ENCODE assay signal across 9 mouse cellular contexts in genomic region chr11:116827534-116828165, GRCm38 (mm10). TPM values are rescaled to one million over a fixed set of nuclear protein-coding genes. Genes with fewer than 3 reads are reported as not detected.
A peak's percentile ranks its signal among the peaks of the same experiment; 100 is the strongest.
DNase-seq lines count a peak whose midpoint lies in the region; ATAC-seq and TF ChIP-seq lines count a peak whose summit lies in the region.
"Had no signal": no experiment of that assay in that cellular context is flagged by ENCODE, and none has a peak within 500 bp of the region (broad histone marks: within the 10 kb centered on the region; RNA-seq: fewer than 3 reads in every experiment).

Gene Mxra7 (minus strand): TSS chr11:116828046.

- 2% methylated on average over 67 of the region's 71 CpGs for WGBS in heart, adult 2 months
- WGBS in kidney, adult 2 months, result 4% methylated on average over 71 of the region's 71 CpGs
- WGBS in liver, embryonic 11.5 days, result 1% methylated on average over 70 of the region's 71 CpGs

- H3K27ac ChIP-seq in left cerebral cortex, adult 2 months, result peak within 1 kb of the TSS; percentile 67
- H3K27ac ChIP-seq in heart, adult 2 months, result peak within 1 kb of the TSS; percentile 90
- H3K27ac ChIP-seq in kidney, adult 2 months (ENCODE audit: insufficient read depth, low read depth, low read length), result peak within 1 kb of the TSS; percentile 43; the same call in 1 of the 2 replicates
- H3K27ac ChIP-seq in liver, embryonic 11.5 days (ENCODE audit: low read depth, low read length), result no peak within 1 kb of the TSS

- no peaks in the 10 kb centered on the region for H3K36me3 ChIP-seq in heart, adult 2 months (ENCODE audit: control insufficient read depth, insufficient read depth, low read length)
- H3K36me3 ChIP-seq in kidney, adult 2 months (ENCODE audit: control insufficient read depth, insufficient read depth, low read length), result no peaks in the 10 kb centered on the region
- 0 out of 2 replicates have a peak, but pooled peaks cover 3% of the 10 kb centered on the region for H3K36me3 ChIP-seq in liver, embryonic 11.5 days (ENCODE audit: control insufficient read depth, insufficient read depth, low read length)

- peak; percentile 59 to 70 for DNase-seq in left cerebral cortex, adult 2 months (ENCODE audit: extremely low spot score in 1 of 2, low spot score in 2 of 2)
- no peak for DNase-seq in left cerebral cortex, adult 9 months (ENCODE audit: low spot score in 2 of 2)
- DNase-seq in embryo, embryonic 11 days, result peak; percentile 89
- peak; percentile 91 to 96 for DNase-seq in heart, adult 2 months
- peak; percentile 84 for DNase-seq in kidney, adult 2 months
- peak; percentile 75 for DNase-seq in liver, embryonic 11.5 days (ENCODE audit: low spot score)
- peak; percentile 47 for DNase-seq in naive thymus-derived CD4-positive, alpha-beta T cell, adult 2 months (ENCODE audit: low read depth)
- DNase-seq in testis, postnatal 10 days (ENCODE audit: low spot score), result peak; percentile 96

- peak within 1 kb of the TSS; percentile 95 for H3K4me2 ChIP-seq in liver, embryonic 11.5 days

- ATAC-seq in liver, embryonic 11.5 days (replicated peaks; ENCODE audit: low FRiP score), result peak; percentile 63

- peak within 1 kb of the TSS; percentile 93 for H3K9ac ChIP-seq in heart, adult 2 months (ENCODE audit: low read depth, low read length)
- peak within 1 kb of the TSS; percentile 73 for H3K9ac ChIP-seq in liver, embryonic 11.5 days (ENCODE audit: low read depth, low read length)

- no peak for TF ChIP-seq CTCF in left cerebral cortex, adult 2 months (IDR thresholded peaks at IDR 0.05)
- peak; percentile 37; the same call in 1 of the 2 replicates for TF ChIP-seq CTCF in heart, adult 2 months (IDR thresholded peaks at IDR 0.05)
- TF ChIP-seq CTCF in kidney, adult 2 months (conservative IDR thresholded peaks at IDR 0.05; ENCODE audit: insufficient read depth, insufficient read length, low read depth, low read length), result no peak

- TF ChIP-seq POLR2A in heart, adult 2 months (IDR thresholded peaks at IDR 0.05; ENCODE audit: insufficient read depth, low read depth, low read length), result peak; percentile 61; the same call in 1 of the 2 replicates
- no peak for TF ChIP-seq POLR2A in kidney, adult 2 months (IDR thresholded peaks at IDR 0.05; ENCODE audit: low read depth, low read length)

- 0 out of 2 replicates have a peak, but pooled peaks cover 2% of the 10 kb centered on the region for H3K79me2 ChIP-seq in heart, adult 2 months (replicated peaks; ENCODE audit: control insufficient read depth, insufficient read depth, low read length)

- no peaks in the 10 kb centered on the region for H3K9me3 ChIP-seq in liver, embryonic 11.5 days (ENCODE audit: control insufficient read depth, low read length)

- peak within 1 kb of the TSS; percentile 67 for H3K4me3 ChIP-seq in left cerebral cortex, adult 2 months
- peak within 1 kb of the TSS; percentile 87 for H3K4me3 ChIP-seq in heart, adult 2 months
- H3K4me3 ChIP-seq in kidney, adult 2 months (ENCODE audit: insufficient read depth, low read depth, low read length), result peak within 1 kb of the TSS; percentile 62
- H3K4me3 ChIP-seq in liver, embryonic 11.5 days (ENCODE audit: low read depth, low read length), result peak within 1 kb of the TSS; percentile 75

- H3K4me1 ChIP-seq in heart, adult 2 months (ENCODE audit: control insufficient read depth, insufficient read depth, low read length), result peaks cover 6% of the 10 kb centered on the region
- peaks cover 12% of the 10 kb centered on the region for H3K4me1 ChIP-seq in kidney, adult 2 months (ENCODE audit: control insufficient read depth, insufficient read depth, low read length)
- H3K4me1 ChIP-seq in liver, embryonic 11.5 days (replicated peaks; ENCODE audit: control insufficient read depth, insufficient read depth, low read length), result peaks cover 11% of the 10 kb centered on the region

- TF ChIP-seq EP300 in heart, adult 2 months (IDR thresholded peaks at IDR 0.05; ENCODE audit: insufficient read depth, low read depth, low read length), result 0 out of 2 replicates have a peak, but pooled peaks have one; percentile 17

- no peaks in the 10 kb centered on the region for H3K27me3 ChIP-seq in heart, adult 2 months (ENCODE audit: control insufficient read depth, insufficient read depth, low read length)
- no peaks in the 10 kb centered on the region for H3K27me3 ChIP-seq in kidney, adult 2 months (replicated peaks; ENCODE audit: control insufficient read depth, insufficient read depth, low read length)
- H3K27me3 ChIP-seq in liver, embryonic 11.5 days (replicated peaks; ENCODE audit: control insufficient read depth, insufficient read depth, low read length), result peaks cover 3% of the 10 kb centered on the region; the same call in 1 of the 2 replicates

- intact Hi-C loops in left cerebral cortex, adult 2 months (cut with DNase I), result no loop called here
- intact Hi-C loops in heart, adult 2 months (cut with DNase I), result loop anchor here (2.0 kb wide), 1 partner anchor 15 kb away; the partner anchor contains the start of genes Jmjd6 and Mettl23

RNA-seq across cellular contexts. Expression of gene Mxra7, which starts in this region (rescaled TPM):
- 10 to 100 TPM; 15.3 to 22.5 TPM for total RNA-seq in left cerebral cortex, adult 2 months (2021)
- 10 to 100 TPM; 15.1 to 19.4 TPM for total RNA-seq in heart, adult 2 months (2021)
- polyA plus RNA-seq in heart, adult 2 months (2012; rRNA removed), result 10.4 and 15.6 TPM in 2 replicates
- polyA plus RNA-seq in kidney, adult 2 months (2012; rRNA removed), result 11.3 TPM in 2 replicates
- polyA plus RNA-seq in liver, embryonic 11.5 days (2014; fragmentation: Nextera tagmentation; extraction: Ambion mirVana), result 8.4 and 9.3 TPM in 2 replicates
- total RNA-seq: G1E had no signal
- polyA plus RNA-seq: G1E had no signal

Comparison
In these comparisons a context has a peak if more than half of its experiments do, and no peak if none do; other contexts are left out.
1. DNase-seq: peak in left cerebral cortex, adult 2 months (2 of 2), embryo, embryonic 11 days (single experiment), heart, adult 2 months (2 of 2), kidney, adult 2 months (single experiment), liver, embryonic 11.5 days (single experiment), naive thymus-derived CD4-positive, alpha-beta T cell, adult 2 months (single experiment) and testis, postnatal 10 days (single experiment); none in left cerebral cortex, adult 9 months (0 of 2).
2. Peak in every context shown above with its lines, with median percentiles within 50 percentile points of each other: H3K4me3 ChIP-seq.